Mouse (Mus musculus) layer of hippocampus, adult 9-10 months (tissue): ENCODE measurements around the gene Usp9x.

ENCODE experiments used
- DNase-seq: peaks from one replicate; pipeline ENCODE4 v3.0.0; 2022; ENCODE audit warnings: low spot score

The Usp9x gene

GRCm38 (mm10) chrX:13071241-13071775, at the start of gene Usp9x:
Gene Usp9x (plus strand): TSS chrX:13071498.
- no peak for DNase-seq

- DNase-seq, result no peak
Observed at GRCm38 (mm10) chrX:13022547-13023310, 48.6 kb upstream of the Usp9x start.

GRCm38 (mm10) chrX:13024539-13025202, 46.6 kb upstream of the Usp9x start:
- DNase-seq, result no peak

GRCm38 (mm10) chrX:13025286-13025685, 46.0 kb upstream of the Usp9x start:
- DNase-seq, result no peak

- DNase-seq, result no peak
Observed at GRCm38 (mm10) chrX:13028156-13028555, 43.1 kb upstream of the Usp9x start.

- no peak for DNase-seq
Observed at GRCm38 (mm10) chrX:13029996-13030395, 41.3 kb upstream of the Usp9x start.

GRCm38 (mm10) chrX:13037085-13037484, 34.2 kb upstream of the Usp9x start:
- peak; percentile 3 for DNase-seq

- DNase-seq, result peak; percentile 4
Observed at GRCm38 (mm10) chrX:13039211-13039610, 32.1 kb upstream of the Usp9x start.

GRCm38 (mm10) chrX:13040391-13040790, 30.9 kb upstream of the Usp9x start:
- DNase-seq, result no peak

- peak; percentile 73 for DNase-seq
Observed at GRCm38 (mm10) chrX:13041630-13042129, 29.6 kb upstream of the Usp9x start.

GRCm38 (mm10) chrX:13043780-13044179, 27.5 kb upstream of the Usp9x start:
- DNase-seq, result no peak

- DNase-seq, result no peak
Observed at GRCm38 (mm10) chrX:13044666-13045065, 26.6 kb upstream of the Usp9x start.

- DNase-seq, result no peak
Observed at GRCm38 (mm10) chrX:13046893-13047435, 24.3 kb upstream of the Usp9x start.

GRCm38 (mm10) chrX:13047631-13048345, 23.5 kb upstream of the Usp9x start:
- DNase-seq, result no peak

GRCm38 (mm10) chrX:13054612-13055011, 16.7 kb upstream of the Usp9x start:
- no peak for DNase-seq

- no peak for DNase-seq
Observed at GRCm38 (mm10) chrX:13061961-13062360, 9.3 kb upstream of the Usp9x start.

- DNase-seq, result no peak
Observed at GRCm38 (mm10) chrX:13064273-13064925, 6.9 kb upstream of the Usp9x start.

GRCm38 (mm10) chrX:13070206-13070572, 1.1 kb upstream of the Usp9x start:
- DNase-seq, result peak; percentile 43

- DNase-seq, result peak; percentile 78
Observed at GRCm38 (mm10) chrX:13070573-13071240, 591 bp upstream of the Usp9x start.

- DNase-seq, result peak; percentile 9
Observed at GRCm38 (mm10) chrX:13071776-13072460, 620 bp downstream of the Usp9x start.
